Mouse (Mus musculus) left cerebral cortex, postnatal 10 days (tissue): ENCODE measurements around the gene Ccnb1. TPM values are rescaled to one million over a fixed set of nuclear protein-coding genes. Genes with fewer than 3 reads are reported as not detected.
A peak's percentile ranks its signal among the peaks of the same experiment; 100 is the strongest.
"Not testable (repeated sequence)": the region's sequence is repeated elsewhere in the genome, so short reads cannot be mapped to it uniquely, and the experiment has no call there.

ENCODE experiments used
- DNase-seq, 2 experiments: peaks; one replicate each; pipeline ENCODE4 v3.0.0; 2021 to 2022; ENCODE audit warnings: low spot score in 2 of 2, mixed read lengths in 1 of 2; ENCODE audit errors: extremely low spot score in 1 of 2
- intact Hi-C: fragments of 180-260 bp; cut with DNase I; formaldehyde crosslinking; loops from one replicate; pipeline ENCODE4 v1.15.1; 2025
- total RNA-seq, 2 experiments: library from RNA; stranded (reverse); gene quantifications; 2 replicates each; pipeline ENCODE4 v1.2.3; 2021

The Ccnb1 gene
- total RNA-seq, 2 experiments from 2014 or later, result 3.9 to 6.5 TPM

- no peak for DNase-seq
- intact Hi-C loops, result no loop called here
Measured at GRCm38 (mm10) chr13:100776056-100776419, 10.3 kb downstream of the Ccnb1 start.

- intact Hi-C loops, result no loop called here
- peak; percentile 80 to 91 for DNase-seq
Measured at GRCm38 (mm10) chr13:100775252-100776055, 10.9 kb downstream of the Ccnb1 start, which contains the start of gene Cenph. Cenph (minus strand) TSS chr13:100775899.

GRCm38 (mm10) chr13:100774704-100775103 lies 11.7 kb downstream of the Ccnb1 start:
- no peak for DNase-seq
- intact Hi-C loops, result no loop called here

GRCm38 (mm10) chr13:100755329-100755728 lies 31.0 kb downstream of the Ccnb1 start:
- intact Hi-C loops, result no loop called here
- no peak for DNase-seq

- no peak for DNase-seq
- intact Hi-C loops, result no loop called here
Measured at GRCm38 (mm10) chr13:100754186-100754585, 32.2 kb downstream of the Ccnb1 start.

- DNase-seq, result no peak
- intact Hi-C loops, result no loop called here
Measured at GRCm38 (mm10) chr13:100753011-100753410, 33.4 kb downstream of the Ccnb1 start.

GRCm38 (mm10) chr13:100752529-100752928 lies 33.8 kb downstream of the Ccnb1 start:
- no peak for DNase-seq
- intact Hi-C loops, result no loop called here

GRCm38 (mm10) chr13:100751402-100751801 lies 35.0 kb downstream of the Ccnb1 start:
- intact Hi-C loops, result no loop called here
- DNase-seq, result no peak

- DNase-seq, result no peak
- intact Hi-C loops, result no loop called here
Measured at GRCm38 (mm10) chr13:100750799-100751198, 35.6 kb downstream of the Ccnb1 start.

GRCm38 (mm10) chr13:100748638-100749037 lies 37.7 kb downstream of the Ccnb1 start:
- no peak for DNase-seq
- intact Hi-C loops, result no loop called here

- intact Hi-C loops, result no loop called here
- DNase-seq, result peak in 1 of 2 experiments; percentile 42
Measured at GRCm38 (mm10) chr13:100746090-100746489, 40.3 kb downstream of the Ccnb1 start.

GRCm38 (mm10) chr13:100744036-100744744 lies 42.2 kb downstream of the Ccnb1 start, which contains the start of gene Mrps36:
Mrps36 (minus strand) TSS chr13:100744659.
- intact Hi-C loops, result no loop called here
- DNase-seq, result peak; percentile 87 to 94

GRCm38 (mm10) chr13:100743346-100744035 lies 42.9 kb downstream of the Ccnb1 start:
- intact Hi-C loops, result no loop called here
- no peak for DNase-seq

- DNase-seq, result no peak
- intact Hi-C loops, result no loop called here
Measured at GRCm38 (mm10) chr13:100742831-100743230, 43.5 kb downstream of the Ccnb1 start.

GRCm38 (mm10) chr13:100732756-100733155 lies 53.6 kb downstream of the Ccnb1 start:
- intact Hi-C loops, result no loop called here
- DNase-seq, result no peak

GRCm38 (mm10) chr13:100731462-100732046 lies 54.8 kb downstream of the Ccnb1 start:
- intact Hi-C loops, DNase-seq: not testable (repeated sequence)

GRCm38 (mm10) chr13:100730861-100731176 lies 55.6 kb downstream of the Ccnb1 start, which contains the start of gene Cdk7:
Cdk7 (minus strand) TSS chr13:100730939.
- DNase-seq, result peak; percentile 91 to 96
- intact Hi-C loops, result no loop called here

- intact Hi-C loops, result no loop called here
- no peak for DNase-seq
Measured at GRCm38 (mm10) chr13:100730153-100730860, 56.1 kb downstream of the Ccnb1 start.
